Mouse (Mus musculus) heart, adult 11 months (tissue): ENCODE results near the gene Gjb6.
A peak's percentile ranks its signal among the peaks of the same experiment; 100 is the strongest.

Experiments
- DNase-seq: peaks from one replicate; pipeline ENCODE4 v3.0.0; 2022

Gene Gjb6

GRCm38 (mm10) chr14:57133161-57133661 is at the start of gene Gjb6:
Gjb6 (minus strand) TSS chr14:57133611.
- DNase-seq, result no peak

DNA sequence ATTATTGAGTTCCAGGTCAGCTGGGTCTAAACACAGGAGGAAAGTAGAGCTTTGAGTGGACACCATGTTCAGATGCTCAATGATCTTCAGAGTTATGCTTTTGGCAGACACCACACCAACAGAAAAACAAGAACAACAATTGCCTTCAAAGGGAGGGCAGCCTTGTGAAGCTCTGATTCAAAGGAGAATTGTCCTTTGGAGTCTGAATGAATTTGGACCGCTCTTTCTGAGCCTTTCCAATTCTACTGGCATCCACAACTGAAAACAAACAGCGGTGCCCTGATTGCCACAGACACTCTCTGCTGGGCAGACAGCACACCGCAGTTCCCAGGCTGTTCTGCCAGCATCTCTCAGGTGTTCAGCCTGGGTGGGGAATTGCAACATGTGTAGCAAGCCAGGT is 32.1 kb upstream of the Gjb6 start:
- DNase-seq, result peak; percentile 61

DNA sequence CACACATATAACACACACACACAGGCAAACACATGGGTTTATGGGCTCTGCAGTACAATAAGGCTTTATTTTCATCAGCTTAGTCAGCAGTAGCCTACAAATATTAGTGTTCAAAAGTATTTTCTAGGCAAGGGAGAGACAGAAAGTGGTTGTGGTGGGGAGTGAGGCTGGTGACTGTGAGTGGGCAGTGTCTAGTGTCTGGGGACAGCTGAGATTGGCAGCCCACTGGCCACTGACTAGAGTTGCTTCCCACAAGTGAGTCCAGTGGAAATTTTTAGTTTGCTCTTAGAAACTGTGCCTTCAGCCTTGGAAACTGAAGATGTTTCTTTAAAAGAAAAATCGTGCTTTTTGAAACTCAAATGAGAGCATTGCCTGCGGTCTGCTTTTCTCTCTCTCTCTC is 28.4 kb upstream of the Gjb6 start:
- DNase-seq, result peak; percentile 63

DNA sequence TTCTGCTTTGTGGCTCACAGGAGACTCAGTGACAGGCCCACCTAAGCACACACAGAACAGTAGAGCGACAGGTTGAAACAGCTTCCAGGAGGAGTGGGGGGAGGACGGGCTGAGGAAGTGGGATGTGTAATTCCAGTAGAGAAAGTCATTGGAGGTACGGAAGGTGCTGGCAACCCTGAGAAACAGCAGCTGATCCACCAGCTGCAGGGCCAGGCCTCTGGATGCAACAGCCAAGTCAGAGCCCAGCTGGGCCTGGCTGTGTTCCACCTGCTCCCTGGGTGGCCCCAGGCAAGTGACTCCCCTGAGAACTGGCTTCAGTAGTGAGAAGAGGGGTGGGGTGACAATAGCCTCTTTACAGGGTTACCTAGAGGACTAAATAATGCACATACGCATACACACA is 27.8 kb upstream of the Gjb6 start:
- DNase-seq, result peak; percentile 95

- DNase-seq, result no peak
Measured at GRCm38 (mm10) chr14:57154916-57155315, 21.5 kb upstream of the Gjb6 start.

DNA sequence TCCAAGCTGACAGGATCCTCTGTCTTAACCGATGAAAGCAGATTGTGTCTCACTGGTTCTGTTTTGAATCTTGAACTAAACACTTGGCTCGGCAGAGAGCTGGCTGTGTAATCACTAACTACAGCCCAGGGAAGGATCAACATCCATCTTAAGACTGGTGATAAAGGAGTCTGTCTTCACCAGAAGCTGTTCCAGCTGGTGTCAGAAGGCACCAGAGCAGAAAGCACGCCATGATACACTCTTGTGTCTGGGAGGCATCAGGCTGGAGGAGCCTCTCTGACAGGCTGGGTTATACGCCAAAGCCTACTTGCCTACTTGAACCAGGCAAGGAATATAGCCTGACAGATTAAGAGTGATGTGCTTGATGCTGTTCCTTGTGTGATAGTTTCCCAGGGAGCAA is 12.3 kb upstream of the Gjb6 start:
- no peak for DNase-seq

DNA sequence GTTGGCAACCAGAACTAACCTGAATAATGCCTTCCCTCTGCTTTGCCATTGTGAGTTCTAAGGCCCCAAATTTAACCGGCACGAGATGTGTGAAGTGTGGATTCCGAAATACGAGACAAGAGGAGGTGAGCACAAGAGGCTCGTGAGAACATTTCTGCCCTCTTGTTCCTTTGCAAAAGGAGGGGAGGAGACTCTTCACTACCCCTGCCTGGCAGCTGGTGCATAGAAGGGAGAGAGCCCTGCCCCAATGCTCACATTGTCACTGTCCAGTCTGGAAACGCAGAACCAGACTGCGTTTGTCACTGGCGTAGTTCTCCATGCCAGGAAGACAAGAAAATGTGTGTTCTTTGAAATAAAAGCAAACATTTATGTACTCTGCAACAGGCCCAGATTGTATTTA is 1.9 kb upstream of the Gjb6 start:
- no peak for DNase-seq

DNA sequence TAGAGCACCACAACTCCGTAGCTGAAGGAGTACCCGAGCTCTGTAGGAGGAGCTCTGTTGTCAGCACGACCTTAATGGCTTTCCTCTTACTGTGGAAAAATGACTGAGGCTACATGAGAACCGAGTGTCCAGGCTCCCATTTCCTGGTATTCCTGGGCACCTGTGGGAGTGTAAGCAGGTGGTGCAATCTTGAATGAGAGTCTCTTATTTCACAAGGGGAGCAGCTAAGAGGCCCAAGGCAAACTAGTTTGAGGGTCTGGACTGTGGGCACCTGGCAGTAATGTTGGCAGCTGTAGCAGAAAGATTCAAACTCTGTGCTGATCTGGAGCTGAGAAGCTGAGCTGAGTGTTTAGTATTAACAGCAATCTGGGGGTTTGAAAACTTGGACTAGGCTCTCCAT is 6.0 kb downstream of the Gjb6 start:
- no peak for DNase-seq

DNA sequence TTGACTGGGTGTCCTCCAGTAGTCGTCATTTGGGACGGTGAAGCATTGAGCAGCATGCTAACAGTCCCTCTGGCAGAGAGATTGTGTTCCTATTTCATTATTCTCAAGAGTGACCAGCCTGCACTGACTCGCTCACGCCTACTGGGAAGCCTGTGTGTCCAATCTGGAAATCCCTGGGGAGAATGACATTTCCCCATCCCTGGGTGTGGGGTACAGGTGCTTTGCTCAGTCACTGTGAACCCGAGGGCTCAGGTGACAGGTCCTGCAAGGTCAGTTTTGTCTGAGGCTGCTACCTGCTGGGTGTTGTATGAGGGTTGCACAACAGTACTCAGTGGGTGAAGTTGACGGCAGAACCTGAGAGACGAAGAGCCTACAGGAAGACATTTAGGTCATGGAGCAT is 11.1 kb downstream of the Gjb6 start:
- no peak for DNase-seq

- no peak for DNase-seq
Measured at GRCm38 (mm10) chr14:57115823-57116544, 17.4 kb downstream of the Gjb6 start, which contains the start of gene Gm4491. Gm4491 (minus strand) TSS chr14:57115883.

GRCm38 (mm10) chr14:57109194-57109593 is 24.2 kb downstream of the Gjb6 start:
- DNase-seq, result no peak

DNA sequence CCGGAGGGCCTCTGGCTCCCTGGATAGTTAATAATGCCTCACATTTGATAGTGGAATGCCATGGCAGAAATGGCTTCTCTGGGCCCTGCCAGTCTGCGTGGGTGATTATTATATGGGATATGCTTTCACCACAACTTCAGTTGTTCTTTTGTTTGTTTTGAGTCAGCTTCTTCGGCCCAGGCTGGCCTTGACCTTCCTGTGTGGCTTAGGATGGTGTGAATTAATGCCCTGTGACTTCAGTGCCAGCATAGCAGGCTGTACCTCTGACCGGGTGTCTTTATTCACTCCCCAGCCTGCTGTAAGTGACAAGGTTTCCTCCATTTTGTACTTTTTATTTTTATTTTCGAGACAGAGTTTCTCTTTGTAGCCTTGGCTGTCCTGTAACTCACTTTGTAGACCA is 25.5 kb downstream of the Gjb6 start:
- DNase-seq, result no peak

- DNase-seq, result no peak
Measured at GRCm38 (mm10) chr14:57107091-57107490, 26.3 kb downstream of the Gjb6 start.

DNA sequence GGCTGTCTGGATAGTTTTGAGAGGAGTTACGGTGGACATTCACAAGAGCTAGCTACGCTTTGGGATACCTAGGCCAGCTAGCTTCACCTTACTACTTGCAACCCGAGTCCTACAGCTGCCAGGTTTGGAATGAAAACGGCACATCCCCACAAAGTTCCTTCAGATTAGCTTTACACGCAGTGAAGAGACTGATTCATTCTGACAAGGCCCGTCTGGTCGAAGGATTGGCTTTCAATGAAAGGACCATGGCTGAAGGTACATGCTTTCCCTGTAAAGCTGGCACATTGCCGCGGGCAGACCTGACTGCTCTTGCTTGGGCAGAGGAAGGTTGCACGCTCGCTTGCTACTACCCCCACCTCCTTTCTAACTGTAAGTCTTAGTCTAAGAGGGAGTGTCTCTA is 27.7 kb downstream of the Gjb6 start:
- DNase-seq, result no peak

- DNase-seq, result no peak
Measured at GRCm38 (mm10) chr14:57105111-57105510, 28.3 kb downstream of the Gjb6 start.

GRCm38 (mm10) chr14:57104106-57105023 is 29.0 kb downstream of the Gjb6 start, which contains the start of gene Gjb2:
Gjb2 (minus strand) TSS chr14:57104702.
- DNase-seq, result no peak

DNA sequence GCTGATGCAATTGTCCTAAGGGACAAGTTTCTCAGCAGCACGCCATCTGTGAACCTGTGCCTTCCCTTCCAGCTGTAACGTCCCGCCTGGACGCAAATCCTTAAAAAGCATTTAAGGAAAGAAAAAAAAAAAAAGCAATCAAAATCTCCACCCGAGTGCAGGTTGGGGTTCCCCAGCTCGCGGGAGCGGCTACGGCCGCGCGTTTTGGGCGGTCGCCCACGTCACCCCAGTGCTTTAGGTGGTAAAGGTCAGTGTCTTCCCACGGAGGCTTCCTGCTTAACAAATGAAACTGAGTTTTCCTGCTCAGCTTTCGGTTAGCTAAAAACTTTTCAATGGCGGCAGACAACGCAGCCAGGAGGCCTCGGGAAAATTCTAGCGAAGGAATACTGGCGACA is 29.7 kb downstream of the Gjb6 start:
- DNase-seq, result no peak

GRCm38 (mm10) chr14:57103121-57103520 is 30.3 kb downstream of the Gjb6 start:
- DNase-seq, result no peak

DNA sequence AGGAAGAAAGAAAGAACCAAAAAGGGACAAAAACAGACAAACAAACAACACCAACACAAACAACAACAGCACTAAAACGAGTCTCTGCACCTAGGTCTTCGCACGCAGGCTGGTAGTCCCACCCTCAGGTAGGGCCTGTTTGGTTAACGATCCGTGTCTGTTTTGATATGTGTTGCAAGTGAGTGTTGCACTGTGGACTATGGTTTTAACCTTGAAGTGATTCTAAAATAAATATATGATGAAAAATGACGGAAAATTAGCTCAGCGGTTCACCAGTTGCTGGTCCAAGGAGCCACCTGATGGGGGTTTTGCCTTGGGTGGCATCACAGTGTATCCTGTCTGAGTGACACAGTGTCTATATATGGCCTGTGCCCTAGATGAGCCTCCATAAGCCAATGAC is 31.8 kb downstream of the Gjb6 start:
- no peak for DNase-seq

- no peak for DNase-seq
Measured at GRCm38 (mm10) chr14:57095855-57096254, 37.6 kb downstream of the Gjb6 start.

DNA sequence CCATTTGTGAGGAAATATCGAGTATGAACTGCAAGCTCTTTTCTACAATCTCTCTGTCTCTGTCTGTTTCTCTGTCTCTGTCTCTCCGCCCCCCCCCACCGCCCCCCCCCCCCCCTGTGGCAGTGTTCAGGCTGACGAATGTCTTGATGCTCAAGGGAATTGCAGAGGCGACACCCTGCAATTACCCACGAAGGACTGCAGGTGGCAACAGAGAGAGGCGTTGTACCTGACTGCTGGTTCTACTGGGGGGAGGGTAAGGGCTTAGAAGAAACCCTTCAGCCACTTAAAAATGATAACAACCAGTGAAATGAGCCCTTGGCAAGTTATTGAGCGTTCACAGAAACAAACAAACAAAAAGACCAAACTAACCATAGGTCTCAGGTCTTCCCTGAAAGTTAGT is 40.4 kb downstream of the Gjb6 start:
- DNase-seq, result no peak

GRCm38 (mm10) chr14:57090001-57090400 is 43.4 kb downstream of the Gjb6 start:
- no peak for DNase-seq

DNA sequence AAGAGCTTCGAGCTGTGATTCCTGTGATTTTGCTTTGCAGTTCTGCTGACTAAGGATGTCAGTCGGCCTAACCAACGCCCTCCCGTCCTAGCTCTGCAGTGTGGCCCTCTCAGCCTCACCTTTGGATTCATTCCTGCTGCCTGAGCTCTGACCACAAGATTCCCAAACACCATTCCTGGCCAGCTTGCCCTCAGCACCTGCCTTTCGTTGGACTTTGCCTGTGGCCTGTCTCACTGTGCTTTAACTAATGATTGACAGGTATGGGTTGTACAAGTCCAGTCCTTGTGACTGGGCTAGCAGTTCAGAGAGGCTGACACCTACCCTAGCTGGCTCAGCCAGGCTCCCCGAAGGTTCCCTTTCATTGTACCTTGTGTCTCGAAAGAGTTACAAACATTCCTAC is 44.3 kb downstream of the Gjb6 start:
- no peak for DNase-seq

DNA sequence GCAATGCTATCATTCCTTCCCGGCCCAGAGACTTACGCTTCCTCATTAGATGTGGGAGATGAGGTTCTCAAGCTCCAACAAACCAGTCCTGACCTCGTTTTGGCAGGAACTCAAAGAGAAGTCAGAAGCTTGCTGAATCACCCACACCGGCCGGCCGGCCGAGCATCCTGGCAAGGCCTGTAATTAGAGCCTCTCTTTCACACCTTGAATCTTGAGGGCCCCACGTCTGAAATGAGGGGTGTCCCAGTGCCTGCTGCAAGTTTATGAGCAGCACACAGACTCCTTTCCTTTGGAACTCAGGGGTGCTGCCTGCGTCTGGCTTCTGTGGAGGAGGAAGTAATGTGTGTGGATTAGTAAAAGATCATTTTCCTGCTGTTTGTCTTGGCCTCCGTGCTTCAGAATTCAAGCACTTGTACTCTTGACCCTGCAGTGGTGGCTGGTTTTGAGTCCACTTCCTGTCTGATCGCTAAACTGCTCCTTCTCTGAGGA is 49.2 kb downstream of the Gjb6 start:
- no peak for DNase-seq
